Comparison of ENCODE assay signal across 8 mouse cellular contexts in the genomic region with DNA sequence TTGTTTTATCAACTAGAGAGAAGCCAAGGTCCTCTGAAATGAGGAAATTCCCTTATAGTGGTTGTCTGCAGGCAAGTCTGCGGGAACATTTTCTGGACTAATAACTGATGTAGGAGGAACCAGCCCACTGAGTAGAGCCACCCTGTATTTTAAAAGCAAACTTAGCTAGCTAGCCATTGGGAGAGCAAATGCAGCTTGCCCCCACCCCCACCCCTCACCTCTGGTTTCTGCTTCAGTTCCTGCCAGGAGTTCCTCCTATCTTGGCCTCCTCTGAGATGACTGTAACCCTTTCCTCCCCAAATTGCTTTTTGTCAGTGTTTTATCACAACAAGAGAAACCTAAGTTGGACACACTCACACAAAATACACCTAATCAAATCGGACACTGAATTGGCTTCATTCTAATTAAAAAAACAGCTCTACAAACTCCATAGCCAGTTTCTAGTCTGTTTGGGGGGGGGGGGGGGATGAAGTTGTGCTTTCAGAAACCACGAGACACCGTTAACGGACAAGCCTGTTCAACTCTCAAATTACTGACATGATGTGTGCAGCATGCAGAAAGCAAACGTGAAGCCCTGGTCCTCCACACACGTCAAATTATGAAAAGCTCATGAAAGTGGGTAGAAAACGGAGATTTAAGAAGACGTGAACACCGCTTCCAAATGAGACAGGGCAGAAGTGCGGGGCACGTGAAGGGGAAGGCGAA. TPM values are rescaled to one million over a fixed set of nuclear protein-coding genes. Genes with fewer than 3 reads are reported as not detected.
DNase-seq lines count a peak whose midpoint lies in the region; ATAC-seq lines count a peak whose summit lies in the region.

No protein-coding gene starts in this region.

- peak overlapping the region; percentile 74 for H3K4me2 ChIP-seq in kidney, embryonic 14.5 days (replicated peaks; ENCODE audit: low read depth, low read length)
- H3K4me2 ChIP-seq in hindbrain, embryonic 16.5 days (ENCODE audit: low read length) = peak overlapping the region; percentile 74
- H3K4me2 ChIP-seq in midbrain, embryonic 16.5 days (ENCODE audit: low read length) = peak overlapping the region; percentile 72

- H3K9me3 ChIP-seq in kidney, embryonic 14.5 days (ENCODE audit: control insufficient read depth, low read length) = no peaks in the 10 kb centered on the region
- H3K9me3 ChIP-seq in hindbrain, embryonic 16.5 days (ENCODE audit: control insufficient read depth, low read length) = no peaks in the 10 kb centered on the region
- no peaks in the 10 kb centered on the region for H3K9me3 ChIP-seq in midbrain, embryonic 16.5 days (replicated peaks; ENCODE audit: control insufficient read depth, low read length, poor library complexity, severe bottlenecking)

- peak overlapping the region; percentile 92 for H3K4me3 ChIP-seq in kidney, embryonic 14.5 days (ENCODE audit: low read length)
- H3K4me3 ChIP-seq in hindbrain, embryonic 16.5 days (ENCODE audit: low read length) = peak overlapping the region; percentile 99
- H3K4me3 ChIP-seq in midbrain, embryonic 16.5 days (ENCODE audit: low read depth, low read length) = peak overlapping the region; percentile 75

- no peak overlapping the region for H3K27ac ChIP-seq in kidney, embryonic 14.5 days (ENCODE audit: low read depth, low read length)
- H3K27ac ChIP-seq in hindbrain, embryonic 16.5 days (ENCODE audit: low read depth, low read length) = no peak overlapping the region
- H3K27ac ChIP-seq in midbrain, embryonic 16.5 days (ENCODE audit: low read length) = no peak overlapping the region

- no peaks in the 10 kb centered on the region for H3K27me3 ChIP-seq in kidney, embryonic 14.5 days (ENCODE audit: control insufficient read depth, insufficient read depth, low read length)
- no peaks in the 10 kb centered on the region for H3K27me3 ChIP-seq in hindbrain, embryonic 16.5 days (replicated peaks; ENCODE audit: control insufficient read depth, insufficient read depth, low read length)
- H3K27me3 ChIP-seq in midbrain, embryonic 16.5 days (ENCODE audit: control insufficient read depth, insufficient read depth, low read depth, low read length) = no peaks in the 10 kb centered on the region

- no peak for DNase-seq in kidney, adult 11 months
- DNase-seq in ES-CJ7 (ENCODE audit: low read depth, low spot score) = peak; percentile 58
- peak; percentile 11 for DNase-seq in embryo, embryonic 10 days (ENCODE audit: low spot score)
- DNase-seq in layer of hippocampus, adult 18-20 months (ENCODE audit: low spot score in 2 of 2) = no peak
- no peak for DNase-seq in layer of hippocampus, adult 11-12 months (ENCODE audit: low spot score)

- ATAC-seq in kidney, embryonic 14.5 days (ENCODE audit: low FRiP score, low TSS enrichment) = no peak
- ATAC-seq in hindbrain, embryonic 16.5 days = no peak
- ATAC-seq in midbrain, embryonic 16.5 days = no peak

- WGBS in kidney, embryonic 14.5 days = 8% methylated on average over 13 of the region's 13 CpGs
- WGBS in hindbrain, embryonic 16.5 days = 10% methylated on average over 13 of the region's 13 CpGs
- WGBS in midbrain, embryonic 16.5 days = 12% methylated on average over 13 of the region's 13 CpGs

- no peaks in the 10 kb centered on the region for H3K4me1 ChIP-seq in kidney, embryonic 14.5 days (ENCODE audit: control insufficient read depth, insufficient read depth, low read length)
- peaks cover 14% of the 10 kb centered on the region for H3K4me1 ChIP-seq in hindbrain, embryonic 16.5 days (ENCODE audit: control insufficient read depth, insufficient read depth, low read depth, low read length)
- peaks cover 17% of the 10 kb centered on the region for H3K4me1 ChIP-seq in midbrain, embryonic 16.5 days (ENCODE audit: control insufficient read depth, insufficient read depth, low read length)

- peak overlapping the region; percentile 94; the same call in 1 of the 2 replicates for H3K9ac ChIP-seq in kidney, embryonic 14.5 days (ENCODE audit: low read depth, low read length)
- H3K9ac ChIP-seq in hindbrain, embryonic 16.5 days (ENCODE audit: low read depth, low read length) = peak overlapping the region; percentile 28
- H3K9ac ChIP-seq in midbrain, embryonic 16.5 days (ENCODE audit: low read depth, low read length) = peak overlapping the region; percentile 92

- peaks cover 21% of the 10 kb centered on the region for H3K36me3 ChIP-seq in kidney, embryonic 14.5 days (ENCODE audit: control insufficient read depth, insufficient read depth, low read length)
- H3K36me3 ChIP-seq in hindbrain, embryonic 16.5 days (ENCODE audit: control insufficient read depth, insufficient read depth, low read length) = peaks cover 3% of the 10 kb centered on the region; the same call in 1 of the 2 replicates
- peaks cover 6% of the 10 kb centered on the region; the same call in 1 of the 2 replicates for H3K36me3 ChIP-seq in midbrain, embryonic 16.5 days (ENCODE audit: control insufficient read depth, insufficient read depth, low read length)

RNA-seq across cellular contexts. Expression of gene Carf, which starts 1.3 kb away (rescaled TPM):
- polyA plus RNA-seq in kidney, embryonic 14.5 days (2014; fragmentation: Nextera tagmentation; extraction: Ambion mirVana) = 6.1 and 9.3 TPM in 2 replicates
- polyA plus RNA-seq in hindbrain, embryonic 16.5 days (2015; fragmentation: Nextera tagmentation; extraction: Ambion mirVana) = 6.8 and 8.9 TPM in 2 replicates
- polyA plus RNA-seq in midbrain, embryonic 16.5 days (2015; fragmentation: Nextera tagmentation; extraction: Ambion mirVana) = 9.1 and 11.1 TPM in 2 replicates
- 10 to 100 TPM; 23.9 to 29.1 TPM for total RNA-seq in layer of hippocampus, adult 18-20 months (2021)

RNA-seq across cellular contexts. Expression of gene Wdr12, which starts 1.7 kb away (rescaled TPM):
- polyA plus RNA-seq in kidney, embryonic 14.5 days (2014; fragmentation: Nextera tagmentation; extraction: Ambion mirVana) = 68.3 and 69.5 TPM in 2 replicates
- 48.9 and 53.7 TPM in 2 replicates for polyA plus RNA-seq in hindbrain, embryonic 16.5 days (2015; fragmentation: Nextera tagmentation; extraction: Ambion mirVana)
- 51.0 and 52.5 TPM in 2 replicates for polyA plus RNA-seq in midbrain, embryonic 16.5 days (2015; fragmentation: Nextera tagmentation; extraction: Ambion mirVana)
- total RNA-seq in layer of hippocampus, adult 18-20 months (2021) = 10 to 100 TPM; 29.9 to 30.3 TPM

RNA-seq across cellular contexts. Expression of gene Ica1l, which starts 53.7 kb away (rescaled TPM):
- 1.8 and 2.3 TPM in 2 replicates for polyA plus RNA-seq in kidney, embryonic 14.5 days (2014; fragmentation: Nextera tagmentation; extraction: Ambion mirVana)
- polyA plus RNA-seq in hindbrain, embryonic 16.5 days (2015; fragmentation: Nextera tagmentation; extraction: Ambion mirVana) = 42.1 and 45.1 TPM in 2 replicates
- polyA plus RNA-seq in midbrain, embryonic 16.5 days (2015; fragmentation: Nextera tagmentation; extraction: Ambion mirVana) = 51.8 and 53.7 TPM in 2 replicates
- total RNA-seq in layer of hippocampus, adult 18-20 months (2021) = 10 to 100 TPM; 33.2 to 38.8 TPM

Comparison
In these comparisons a context has a peak if more than half of its experiments do, and no peak if none do; other contexts are left out.
1. H3K9ac ChIP-seq: peak in every context shown above with its lines; median percentile 94 in kidney, embryonic 14.5 days; 92 in midbrain, embryonic 16.5 days; 28 in hindbrain, embryonic 16.5 days.
2. DNase-seq: peak in ES-CJ7 (single experiment) and embryo, embryonic 10 days (single experiment); none in kidney, adult 11 months (single experiment), layer of hippocampus, adult 18-20 months (0 of 2) and layer of hippocampus, adult 11-12 months (single experiment).
3. RNA of gene Ica1l, which starts 53.7 kb away (polyA plus RNA-seq): 51.8 to 53.7 TPM in midbrain, embryonic 16.5 days and 42.1 to 45.1 TPM in hindbrain, embryonic 16.5 days; 1.8 to 2.3 TPM in kidney, embryonic 14.5 days; every median in the first group is over 10 times any median in the second.
4. Peak in every context shown above with its lines, with median percentiles within 50 percentile points of each other: H3K4me2 ChIP-seq and H3K4me3 ChIP-seq.